Mouse (Mus musculus): Measurements from ENCODE around the gene Cnot2.

Gene Cnot2

GRCm38 (mm10) chr10:116562731-116563480 lies 18.4 kb downstream of the Cnot2 start:
- no peak for DNase-seq (ENCODE audit: low spot score in 2 of 2)

GRCm38 (mm10) chr10:116562210-116562609 lies 19.1 kb downstream of the Cnot2 start:
- DNase-seq (ENCODE audit: low spot score in 2 of 2): no peak

GRCm38 (mm10) chr10:116559171-116559570 lies 22.1 kb downstream of the Cnot2 start:
- no peak for DNase-seq (ENCODE audit: low spot score in 2 of 2)

GRCm38 (mm10) chr10:116557166-116557565 lies 24.1 kb downstream of the Cnot2 start:
- DNase-seq (ENCODE audit: low spot score in 2 of 2): no peak

GRCm38 (mm10) chr10:116554434-116554833 lies 26.9 kb downstream of the Cnot2 start:
- DNase-seq (ENCODE audit: low spot score in 2 of 2): no peak

- DNase-seq (ENCODE audit: low spot score in 2 of 2): no peak
Observed at GRCm38 (mm10) chr10:116547958-116548357, 33.4 kb downstream of the Cnot2 start.

- DNase-seq (ENCODE audit: low spot score in 2 of 2): no peak
Observed at GRCm38 (mm10) chr10:116546177-116546576, 35.1 kb downstream of the Cnot2 start.

GRCm38 (mm10) chr10:116543061-116543460 lies 38.2 kb downstream of the Cnot2 start:
- DNase-seq (ENCODE audit: low spot score in 2 of 2): no peak

- DNase-seq (ENCODE audit: low spot score in 2 of 2): no peak
Observed at GRCm38 (mm10) chr10:116540750-116541149, 40.6 kb downstream of the Cnot2 start.

- DNase-seq (ENCODE audit: low spot score in 2 of 2): no peak
Observed at GRCm38 (mm10) chr10:116537495-116537894, 43.8 kb downstream of the Cnot2 start.

- peak in 1 of 2 experiments; percentile 30 for DNase-seq (ENCODE audit: low spot score in 2 of 2)
Observed at GRCm38 (mm10) chr10:116534278-116534677, 47.0 kb downstream of the Cnot2 start.

GRCm38 (mm10) chr10:116532561-116532960 lies 48.8 kb downstream of the Cnot2 start:
- no peak for DNase-seq (ENCODE audit: low spot score in 2 of 2)

- no peak for DNase-seq (ENCODE audit: low spot score in 2 of 2)
Observed at GRCm38 (mm10) chr10:116531063-116531462, 50.2 kb downstream of the Cnot2 start.

- DNase-seq (ENCODE audit: low spot score in 2 of 2): no peak
Observed at GRCm38 (mm10) chr10:116519588-116519987, 61.7 kb downstream of the Cnot2 start.

- no peak for DNase-seq (ENCODE audit: low spot score in 2 of 2)
Observed at GRCm38 (mm10) chr10:116515590-116515989, 65.7 kb downstream of the Cnot2 start.

- no peak for DNase-seq (ENCODE audit: low spot score in 2 of 2)
Observed at GRCm38 (mm10) chr10:116515158-116515557, 66.2 kb downstream of the Cnot2 start.

GRCm38 (mm10) chr10:116513254-116513635 lies 68.1 kb downstream of the Cnot2 start:
- no peak for DNase-seq (ENCODE audit: low spot score in 2 of 2)

- DNase-seq (ENCODE audit: low spot score in 2 of 2): no peak
Observed at GRCm38 (mm10) chr10:116512521-116513253, 68.6 kb downstream of the Cnot2 start.

GRCm38 (mm10) chr10:116505303-116506014 lies 75.9 kb downstream of the Cnot2 start:
- DNase-seq (ENCODE audit: low spot score in 2 of 2): no peak

- no peak for DNase-seq (ENCODE audit: low spot score in 2 of 2)
Observed at GRCm38 (mm10) chr10:116492768-116493167, 88.5 kb downstream of the Cnot2 start.

- DNase-seq (ENCODE audit: low spot score in 2 of 2): peak in 1 of 2 experiments; percentile 46
Observed at GRCm38 (mm10) chr10:116486895-116487747, 94.2 kb downstream of the Cnot2 start.

- no peak for DNase-seq (ENCODE audit: low spot score in 2 of 2)
Observed at GRCm38 (mm10) chr10:116481917-116482316, 99.4 kb downstream of the Cnot2 start.

All from right cerebral cortex, postnatal 10 days (tissue).